Mouse (Mus musculus): ENCODE measurements around the gene Klhl33. TPM values are rescaled to one million over a fixed set of nuclear protein-coding genes. Genes with fewer than 3 reads are reported as not detected.

Klhl33 gene
- total and polyA plus RNA-seq, 3 experiments = 14.4 to 25.8 (median 22.3) TPM

- intact Hi-C loops (cut with DNase I) = no loop called here
- Histone ChIP-seq H3K4me1 (ENCODE audit: control insufficient read depth, insufficient read depth, low read length) (no peaks in the 10 kb centered on the region), H3K36me3 (ENCODE audit: control insufficient read depth, insufficient read depth, low read length) (peaks cover 2% of the 10 kb centered on the region), H3K27ac (no peak overlapping the region), H3K27me3 (ENCODE audit: control insufficient read depth, insufficient read depth, low read length) (no peaks in the 10 kb centered on the region), H3K79me2 (replicated peaks; ENCODE audit: control insufficient read depth, insufficient read depth, low read length) (no peaks in the 10 kb centered on the region), H3K9ac (ENCODE audit: low read depth, low read length) (no peak overlapping the region), H3K4me3 (no peak overlapping the region)
- 90% methylated on average over 5 of the region's 5 CpGs for WGBS
- TF ChIP-seq POLR2A (IDR thresholded peaks at IDR 0.05; ENCODE audit: insufficient read depth, low read depth, low read length) (no peak), EP300 (IDR thresholded peaks at IDR 0.05; ENCODE audit: insufficient read depth, low read depth, low read length) (no peak), CTCF (IDR thresholded peaks at IDR 0.05) (no peak)
- no peak for DNase-seq
Measured at GRCm38 (mm10) chr14:50855788-50856187, 41.5 kb downstream of the Klhl33 start.

Other genes with a start within 250 kb of the Klhl33 start
- not detected for gene Olfr747, start 204.3 kb downstream of the Klhl33 start, total RNA-seq (2021)
- gene Olfr747, start 204.3 kb downstream of the Klhl33 start, polyA plus RNA-seq (2012; rRNA removed) = not detected in 2 replicates
- gene Olfr748, start 190.1 kb downstream of the Klhl33 start, total RNA-seq (2021) = not detected
- not detected in 2 replicates for gene Olfr748, start 190.1 kb downstream of the Klhl33 start, polyA plus RNA-seq (2012; rRNA removed)
- gene Olfr749, start 152.4 kb downstream of the Klhl33 start, total RNA-seq (2021) = not detected
- not detected in 2 replicates for gene Olfr749, start 152.4 kb downstream of the Klhl33 start, polyA plus RNA-seq (2012; rRNA removed)
- 10 to 100 TPM; 13.2 to 13.9 TPM for gene Ttc5, start 112.0 kb downstream of the Klhl33 start, total RNA-seq (2021)
- 13.3 and 18.4 TPM in 2 replicates for gene Ttc5, start 112.0 kb downstream of the Klhl33 start, polyA plus RNA-seq (2012; rRNA removed)
- gene Ccnb1ip1, start 89.8 kb downstream of the Klhl33 start, total RNA-seq (2021) = not detected
- gene Ccnb1ip1, start 89.8 kb downstream of the Klhl33 start, polyA plus RNA-seq (2012; rRNA removed) = not detected in 2 replicates
- gene Parp2, start 89.7 kb downstream of the Klhl33 start, total RNA-seq (2021) = 10 to 100 TPM; 14.7 to 15.6 TPM
- gene Parp2, start 89.7 kb downstream of the Klhl33 start, polyA plus RNA-seq (2012; rRNA removed) = 12.5 and 23.2 TPM in 2 replicates
- 10 to 100 TPM; 10.1 to 12.2 TPM for gene Tep1, start 26.9 kb downstream of the Klhl33 start, total RNA-seq (2021)
- 11.9 and 14.7 TPM in 2 replicates for gene Tep1, start 26.9 kb downstream of the Klhl33 start, polyA plus RNA-seq (2012; rRNA removed)
- gene Osgep, start 27.4 kb upstream of the Klhl33 start, total RNA-seq (2021) = 10 to 100 TPM; 67.8 to 70.5 TPM
- gene Osgep, start 27.4 kb upstream of the Klhl33 start, polyA plus RNA-seq (2012; rRNA removed) = 84.2 and 89.0 TPM in 2 replicates
- gene Apex1, start 27.5 kb upstream of the Klhl33 start, total RNA-seq (2021) = 10 to 100 TPM; 23.2 to 27.4 TPM
- 18.8 and 31.6 TPM in 2 replicates for gene Apex1, start 27.5 kb upstream of the Klhl33 start, polyA plus RNA-seq (2012; rRNA removed)
- 10 to 100 TPM; 18.6 to 27.8 TPM for gene Pip4p1, start 33.3 kb upstream of the Klhl33 start, total RNA-seq (2021)
- 30.5 and 54.4 TPM in 2 replicates for gene Pip4p1, start 33.3 kb upstream of the Klhl33 start, polyA plus RNA-seq (2012; rRNA removed)
- 10 to 100 TPM; 14.4 to 18.1 TPM for gene Pnp, start 33.6 kb upstream of the Klhl33 start, total RNA-seq (2021)
- gene Pnp, start 33.6 kb upstream of the Klhl33 start, polyA plus RNA-seq (2012; rRNA removed) = 17.2 and 25.4 TPM in 2 replicates
- gene Gm49342, start 47.0 kb upstream of the Klhl33 start, total RNA-seq (2021) = 10 to 100 TPM; 11.3 to 12.1 TPM
- gene Gm49342, start 47.0 kb upstream of the Klhl33 start, polyA plus RNA-seq (2012; rRNA removed) = 13.4 and 23.4 TPM in 2 replicates
- under 1 TPM; 0.52 to 0.75 TPM for gene Pnp2, start 58.5 kb upstream of the Klhl33 start, total RNA-seq (2021)
- 0.53 and 1.1 TPM in 2 replicates for gene Pnp2, start 58.5 kb upstream of the Klhl33 start, polyA plus RNA-seq (2012; rRNA removed)
- gene Rnase10, start 110.2 kb upstream of the Klhl33 start, total RNA-seq (2021) = under 1 TPM in 1 of 2 experiments, not detected in 1; 0.61 TPM
- 0.21 and 0.38 TPM in 2 replicates for gene Rnase10, start 110.2 kb upstream of the Klhl33 start, polyA plus RNA-seq (2012; rRNA removed)
- gene Rnase9, start 144.4 kb upstream of the Klhl33 start, total RNA-seq (2021) = not detected
- not detected in 2 replicates for gene Rnase9, start 144.4 kb upstream of the Klhl33 start, polyA plus RNA-seq (2012; rRNA removed)
- gene Rnase11, start 152.7 kb upstream of the Klhl33 start, total RNA-seq (2021) = not detected
- not detected in 2 replicates for gene Rnase11, start 152.7 kb upstream of the Klhl33 start, polyA plus RNA-seq (2012; rRNA removed)
- gene Rnase12, start 160.2 kb upstream of the Klhl33 start, total RNA-seq (2021) = not detected
- gene Rnase12, start 160.2 kb upstream of the Klhl33 start, polyA plus RNA-seq (2012; rRNA removed) = not detected in 2 replicates
- not detected for gene Olfr750, start 176.9 kb upstream of the Klhl33 start, total RNA-seq (2021)
- not detected in 2 replicates for gene Olfr750, start 176.9 kb upstream of the Klhl33 start, polyA plus RNA-seq (2012; rRNA removed)
- gene Rnase4, start 193.6 kb upstream of the Klhl33 start, total RNA-seq (2021) = 10 to 100 TPM; 47.9 to 59.6 TPM
- 90.9 and 123 TPM in 2 replicates for gene Rnase4, start 193.6 kb upstream of the Klhl33 start, polyA plus RNA-seq (2012; rRNA removed)
- 10 to 100 TPM in 1 of 2 experiments, 1 to 10 TPM in 1; 5.6 to 10.2 TPM for gene Ang, start 193.6 kb upstream of the Klhl33 start, total RNA-seq (2021)
- gene Ang, start 193.6 kb upstream of the Klhl33 start, polyA plus RNA-seq (2012; rRNA removed) = 10.8 and 12.1 TPM in 2 replicates
- not detected for gene Eddm3b, start 216.9 kb upstream of the Klhl33 start, total RNA-seq (2021)
- gene Eddm3b, start 216.9 kb upstream of the Klhl33 start, polyA plus RNA-seq (2012; rRNA removed) = not detected in 2 replicates
- under 1 TPM; 0.25 to 0.78 TPM for gene Rnase6, start 226.4 kb upstream of the Klhl33 start, total RNA-seq (2021)
- gene Rnase6, start 226.4 kb upstream of the Klhl33 start, polyA plus RNA-seq (2012; rRNA removed) = 1.9 and 3.5 TPM in 2 replicates
- under 1 TPM; 0.42 to 0.84 TPM for gene Rnase1, start 249.3 kb upstream of the Klhl33 start, total RNA-seq (2021)
- gene Rnase1, start 249.3 kb upstream of the Klhl33 start, polyA plus RNA-seq (2012; rRNA removed) = 0.53 and 0.76 TPM in 2 replicates

All from heart, adult 2 months (tissue).